Mouse (Mus musculus): Measurements from ENCODE around the gene Grm7.
A peak's percentile ranks its signal among the peaks of the same experiment; 100 is the strongest.

Gene Grm7

DNA sequence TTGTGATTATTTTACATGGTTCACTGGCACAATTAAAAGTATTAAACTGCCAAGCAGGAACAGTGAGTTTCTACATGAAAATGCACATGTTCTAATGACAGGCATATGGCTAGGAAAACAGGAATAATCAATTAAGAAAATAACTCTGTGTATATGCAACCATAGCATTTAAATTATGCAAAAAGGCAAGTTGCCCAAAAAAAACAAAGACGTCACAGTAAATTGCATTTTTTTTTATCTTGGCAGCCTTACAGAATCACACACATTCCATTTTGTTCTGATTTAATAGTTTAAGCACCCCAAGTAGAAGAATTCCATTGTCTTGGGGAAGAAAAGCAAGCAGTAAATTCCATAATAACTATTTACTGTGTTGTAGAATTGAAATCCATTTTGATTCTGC, 716.3 kb downstream of the Grm7 start:
- DNase-seq (ENCODE audit: low spot score in 2 of 2): no peak

DNA sequence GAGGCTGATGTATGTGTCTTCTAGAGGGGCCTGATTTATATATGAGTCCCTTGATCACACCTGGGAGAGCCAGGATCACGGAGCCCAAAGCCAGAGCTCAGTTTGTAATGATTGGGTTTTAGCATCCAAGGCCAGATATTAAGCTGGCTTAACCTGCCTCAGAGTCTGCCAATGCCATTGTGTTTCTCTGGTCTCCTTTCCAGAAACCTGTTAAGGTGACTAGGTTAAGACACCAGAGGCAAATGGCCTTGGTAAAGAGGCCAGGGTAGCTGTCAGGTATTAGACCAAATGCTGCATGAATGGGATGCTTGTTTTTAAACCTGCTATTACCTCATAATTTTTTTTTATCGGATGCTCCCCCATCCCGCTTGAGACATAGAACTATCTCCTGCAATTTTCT, 722.7 kb downstream of the Grm7 start:
- DNase-seq (ENCODE audit: low spot score in 2 of 2): no peak

DNA sequence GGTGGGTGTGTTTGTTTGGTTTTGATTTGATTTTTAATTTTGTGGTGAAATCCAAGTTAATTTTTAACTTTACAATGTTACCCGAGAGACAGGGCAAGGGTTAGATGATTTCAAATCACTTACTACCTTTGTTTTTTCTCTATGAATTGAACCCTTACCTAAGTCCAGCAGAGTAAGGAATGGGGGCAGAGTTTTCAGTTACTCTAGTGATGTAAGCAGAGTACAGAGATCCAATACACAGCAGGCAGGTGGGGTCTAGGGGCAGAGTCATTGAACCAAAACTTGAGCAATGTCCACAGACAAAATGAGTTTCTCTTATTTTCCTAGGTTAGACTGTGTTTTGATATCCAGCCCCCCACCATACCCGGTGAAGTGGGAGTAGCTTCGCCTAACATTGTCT, 723.2 kb downstream of the Grm7 start:
- DNase-seq (ENCODE audit: low spot score in 2 of 2): no peak

DNA sequence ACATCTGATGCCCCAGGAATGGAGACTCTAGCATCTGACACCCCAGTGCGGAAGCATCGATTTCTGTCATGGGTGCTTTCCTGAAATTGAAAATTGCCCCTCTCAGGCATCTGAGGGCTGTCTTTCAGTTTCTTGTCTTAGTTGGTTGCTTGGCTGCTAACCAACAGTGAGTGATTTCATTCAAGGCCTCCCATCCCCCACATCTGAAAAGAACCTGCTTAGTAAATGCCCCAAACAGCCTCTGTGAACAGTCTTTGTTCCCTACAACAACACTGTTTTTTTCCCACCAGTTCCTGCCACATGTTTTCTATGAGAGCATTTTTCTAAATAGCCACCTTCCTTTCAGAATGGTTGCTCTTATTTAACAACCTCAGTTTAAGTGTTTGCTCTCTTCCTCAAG, 723.6 kb downstream of the Grm7 start:
- no peak for DNase-seq (ENCODE audit: low spot score in 2 of 2)

DNA sequence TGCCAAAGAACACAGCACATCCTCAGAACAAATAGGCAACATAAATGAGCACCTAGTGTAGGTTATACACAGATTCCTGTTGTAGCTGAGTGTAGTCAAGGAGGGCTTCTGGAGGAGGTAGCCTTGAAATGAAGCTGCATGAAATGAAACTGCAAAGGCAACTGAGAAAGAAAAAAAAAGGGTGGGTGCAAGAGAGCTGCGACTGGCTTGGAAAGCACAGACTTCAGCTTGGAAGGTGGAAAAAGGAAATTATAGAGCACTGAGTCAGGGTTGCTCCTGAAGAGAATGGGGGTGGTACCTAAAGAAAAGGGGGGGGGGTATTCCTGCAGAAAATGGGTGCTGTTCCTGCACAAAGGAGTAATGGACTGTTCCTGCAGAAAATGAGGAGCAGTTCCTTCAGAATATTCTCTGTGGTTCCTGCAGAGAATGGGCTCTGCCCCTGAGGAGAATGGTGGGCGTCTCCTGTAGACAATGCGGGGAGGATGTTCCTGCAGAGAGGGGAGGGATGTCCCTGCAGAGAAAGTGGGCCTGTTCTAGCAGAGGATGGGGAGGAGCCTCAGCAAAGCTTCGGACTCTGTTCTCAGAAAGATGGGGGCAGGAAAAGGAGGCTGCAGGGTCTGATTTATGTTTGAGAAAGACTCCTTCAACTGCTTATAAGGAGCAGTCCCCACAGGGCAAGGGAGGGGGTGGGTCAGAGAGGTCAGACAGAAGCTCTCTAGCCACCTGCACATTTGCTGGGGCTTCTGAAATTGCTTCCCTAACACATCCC, 726.4 kb downstream of the Grm7 start:
- DNase-seq (ENCODE audit: low spot score in 2 of 2): peak; percentile 33 to 35

DNA sequence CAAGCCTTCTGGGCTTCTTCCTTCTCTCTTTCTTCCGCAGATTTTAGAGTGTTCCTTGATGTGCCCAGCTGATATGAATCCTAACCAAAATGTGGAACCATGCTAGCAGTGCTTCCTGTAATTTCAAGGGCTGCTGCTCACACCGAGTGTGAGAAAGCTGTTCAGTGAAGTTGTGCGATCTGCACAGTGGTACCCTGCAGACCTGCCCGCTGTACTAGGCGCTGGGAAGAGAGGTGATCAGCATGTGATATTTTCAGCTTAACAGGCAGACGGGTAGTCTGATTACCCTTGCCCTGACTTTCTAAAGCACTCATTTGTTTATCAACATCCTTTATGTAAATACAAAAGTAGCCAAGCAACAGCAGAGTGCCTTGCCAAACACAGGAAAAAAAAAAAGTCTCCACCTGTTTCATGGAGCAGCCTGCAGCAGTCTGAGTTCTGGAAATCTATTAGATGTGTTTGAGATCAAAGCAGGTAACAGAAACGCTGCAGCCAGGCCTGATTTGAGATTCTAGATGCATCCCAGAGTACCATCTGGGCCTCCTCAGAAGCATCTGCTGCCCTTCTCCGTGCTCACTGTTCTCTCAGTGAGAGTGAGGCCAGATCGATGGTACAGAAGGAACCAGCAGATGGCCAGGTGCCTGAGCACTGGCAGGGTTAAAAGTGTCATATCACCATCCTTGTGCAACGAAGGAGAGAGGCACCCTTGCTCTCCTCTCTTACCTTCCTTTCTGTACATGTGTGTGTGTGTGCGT, 727.4 kb downstream of the Grm7 start:
- peak in 1 of 2 experiments; percentile 72 for DNase-seq (ENCODE audit: low spot score in 2 of 2)

DNA sequence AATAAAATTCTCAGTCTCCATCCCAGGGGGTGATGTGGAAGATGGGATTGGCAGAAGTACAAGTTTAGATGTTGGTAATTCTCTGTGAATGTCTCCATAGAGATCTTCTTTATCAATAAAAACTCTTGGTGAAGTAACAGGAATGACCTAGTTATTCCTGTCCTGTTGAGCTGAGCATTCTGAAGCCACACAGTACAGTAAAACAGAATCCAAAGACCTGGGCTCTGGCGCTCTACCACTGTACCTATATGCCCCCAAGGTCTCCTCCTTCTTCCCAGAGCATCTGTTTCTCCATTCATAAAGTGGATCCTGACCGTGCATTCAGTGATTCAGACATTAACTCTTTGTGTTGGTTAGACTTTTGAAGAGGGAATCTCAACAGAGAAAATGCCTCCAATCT, 735.3 kb downstream of the Grm7 start:
- DNase-seq (ENCODE audit: low spot score in 2 of 2): no peak

DNA sequence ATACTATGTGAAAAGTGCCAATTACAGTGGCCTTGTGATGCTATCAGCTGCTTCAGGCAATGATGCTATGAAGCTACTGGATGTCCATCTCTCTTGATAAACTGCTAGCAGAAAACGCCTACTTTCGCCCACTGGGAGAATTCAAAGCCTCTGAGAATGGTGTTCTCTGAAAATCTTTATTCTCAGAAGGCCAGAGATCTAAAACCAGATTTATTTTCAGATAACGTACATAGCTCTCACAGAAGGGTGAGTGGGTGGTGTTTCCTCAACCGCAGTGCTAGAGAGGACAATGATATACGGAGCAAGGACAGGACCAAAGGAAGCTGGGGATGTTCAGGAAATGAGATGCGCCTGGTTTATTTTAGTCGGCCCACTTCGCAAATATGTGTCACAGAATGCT, 763.4 kb downstream of the Grm7 start:
- peak in 1 of 2 experiments; percentile 47 for DNase-seq (ENCODE audit: low spot score in 2 of 2)

DNA sequence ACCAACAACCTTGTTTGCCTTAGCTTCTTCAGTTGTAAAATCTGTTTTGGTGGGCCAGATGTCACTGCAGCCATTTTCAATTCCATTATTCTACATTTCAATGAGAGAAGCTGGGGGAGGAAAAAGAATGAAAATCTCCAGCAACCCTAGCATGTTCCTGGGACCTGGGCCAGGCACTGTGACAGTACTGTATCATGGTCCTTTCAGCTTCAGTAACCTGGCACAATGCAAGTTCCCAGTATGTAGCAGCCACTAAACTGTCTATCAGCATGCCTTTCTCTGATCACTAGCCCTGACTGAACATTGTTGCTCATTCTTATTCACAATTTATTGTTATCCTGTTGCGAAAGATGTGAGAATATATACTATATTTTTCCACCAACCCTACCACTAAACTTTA, 779.4 kb downstream of the Grm7 start:
- no peak for DNase-seq (ENCODE audit: low spot score in 2 of 2)

DNA sequence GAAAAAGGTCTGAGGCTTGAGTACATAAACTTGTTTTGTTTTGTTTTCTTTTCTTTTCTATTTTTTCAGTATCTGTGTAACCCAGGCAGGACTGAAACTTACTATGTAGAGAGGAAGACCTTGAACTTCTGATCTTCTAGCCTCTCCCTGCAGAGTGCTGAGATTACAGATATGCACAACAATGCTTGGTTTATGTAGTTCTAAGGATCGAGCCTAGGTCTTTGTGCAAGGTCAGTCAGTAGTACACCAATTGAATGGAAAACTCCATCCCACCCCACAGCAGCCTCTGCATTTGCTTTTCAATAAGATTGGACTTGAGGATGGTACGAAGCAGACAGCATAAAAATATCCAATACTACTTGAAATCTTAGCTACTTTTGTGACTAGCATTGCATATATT, 800.8 kb downstream of the Grm7 start:
- no peak for DNase-seq (ENCODE audit: low spot score in 2 of 2)

DNA sequence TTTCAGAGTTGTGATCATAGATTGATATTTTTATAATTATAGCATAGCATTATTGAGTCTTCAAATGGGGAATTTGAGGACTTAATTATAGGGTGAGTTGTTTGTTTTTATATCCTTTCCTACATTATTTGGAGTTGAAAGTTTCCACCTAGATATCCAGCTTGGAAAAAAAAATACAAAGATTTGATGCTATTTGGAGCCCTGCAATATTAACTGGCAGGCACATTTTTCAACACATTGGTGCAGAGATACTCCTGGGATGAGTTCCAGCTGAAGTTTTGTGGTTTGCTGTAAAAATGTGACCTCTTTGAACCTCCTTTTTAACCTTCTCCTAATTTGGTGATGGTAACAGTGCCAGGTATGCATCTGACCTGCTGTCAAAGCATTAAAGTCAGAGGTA, 802.5 kb downstream of the Grm7 start:
- no peak for DNase-seq (ENCODE audit: low spot score in 2 of 2)

DNA sequence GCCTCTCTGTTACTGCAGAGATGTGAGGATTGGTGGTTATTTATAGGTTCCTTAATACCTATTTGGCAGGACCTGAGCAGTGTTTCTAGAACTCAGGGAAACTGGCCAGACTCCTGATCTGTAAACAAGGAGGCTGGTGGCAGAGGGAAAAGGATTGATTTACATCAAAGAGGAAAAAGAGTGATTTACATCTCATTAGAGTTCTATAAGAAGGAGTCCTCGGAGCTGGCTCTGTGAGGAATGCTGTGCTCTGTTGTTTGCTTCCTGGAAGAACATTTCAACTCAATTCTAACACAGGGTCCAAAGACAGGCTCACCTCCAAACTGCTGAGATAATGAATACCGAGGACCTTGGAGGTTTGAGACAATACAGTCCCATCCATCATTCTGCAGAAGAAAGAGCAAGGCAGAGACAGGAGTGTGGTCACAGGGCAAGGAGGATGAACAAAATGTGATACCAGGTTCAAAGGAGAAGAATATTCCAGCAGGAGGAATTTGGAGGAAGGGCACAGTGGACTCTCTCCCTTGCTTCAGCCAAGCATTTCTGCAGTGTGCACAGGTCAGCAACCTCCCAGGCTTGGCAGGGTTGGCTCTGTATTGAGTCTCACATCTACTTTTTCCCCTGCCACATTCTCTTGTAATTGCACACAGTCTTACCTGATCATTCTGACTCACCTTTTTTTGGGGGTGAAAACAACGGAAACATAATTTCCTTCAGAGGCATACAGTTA, 803.8 kb downstream of the Grm7 start:
- no peak for DNase-seq (ENCODE audit: low spot score in 2 of 2)

DNA sequence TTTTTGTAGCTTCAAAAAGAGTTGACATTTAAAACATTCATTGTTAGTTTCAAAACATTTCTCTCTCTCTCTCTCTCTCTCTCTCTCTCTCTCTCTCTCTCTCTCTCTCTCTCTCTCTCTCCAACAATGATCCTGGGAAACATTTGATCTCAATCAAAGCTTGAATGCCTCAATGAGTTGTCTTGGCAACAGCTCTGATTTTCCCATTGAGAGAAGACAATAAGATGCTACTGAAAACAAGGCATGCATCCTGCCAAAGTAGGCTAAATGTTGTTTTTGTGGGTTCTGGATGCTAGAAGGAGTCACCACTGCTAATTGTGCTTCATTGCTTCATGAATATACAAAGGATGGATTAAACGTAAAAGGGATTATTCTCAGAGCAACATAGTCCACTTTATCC, 836.5 kb downstream of the Grm7 start:
- DNase-seq (ENCODE audit: low spot score in 2 of 2): no peak

DNA sequence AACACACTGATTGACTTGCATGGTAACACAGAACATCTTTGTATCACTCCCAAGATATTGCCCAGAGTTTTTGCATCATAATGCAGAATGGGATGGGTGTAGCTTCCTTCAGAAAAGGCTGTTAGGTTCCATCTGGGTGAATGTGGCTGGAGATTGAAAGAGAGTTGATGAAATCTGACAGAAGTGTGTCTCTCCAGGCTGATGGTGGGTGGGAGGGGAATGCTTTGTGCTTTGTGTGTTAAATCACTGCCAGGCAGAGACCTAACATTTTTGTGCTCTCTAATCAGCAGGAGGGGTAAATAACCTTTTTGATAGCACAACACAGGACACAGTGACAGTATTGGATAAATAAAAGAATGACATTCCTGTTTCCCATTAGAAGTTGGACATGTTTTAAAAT, 840.7 kb downstream of the Grm7 start:
- DNase-seq (ENCODE audit: low spot score in 2 of 2): no peak

DNA sequence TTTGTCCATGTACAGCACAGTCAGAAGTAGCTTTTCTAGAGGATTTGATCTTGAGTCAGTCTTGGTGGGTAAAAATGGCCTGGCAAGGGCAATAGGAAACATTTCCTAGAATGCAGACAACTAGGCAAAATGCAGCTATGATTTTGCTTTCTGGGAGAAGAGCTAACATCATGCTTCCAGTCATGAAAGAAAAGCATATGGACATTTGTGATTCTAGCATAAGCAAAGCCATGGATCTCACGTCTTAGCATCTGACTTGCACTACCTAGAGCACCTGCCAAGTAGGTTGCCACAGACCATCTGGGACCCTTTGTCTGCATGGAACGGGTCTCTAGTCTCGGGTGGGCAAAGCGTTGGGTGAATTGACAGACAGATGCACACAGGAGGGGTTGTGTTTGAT, 842.2 kb downstream of the Grm7 start:
- DNase-seq (ENCODE audit: low spot score in 2 of 2): no peak

DNA sequence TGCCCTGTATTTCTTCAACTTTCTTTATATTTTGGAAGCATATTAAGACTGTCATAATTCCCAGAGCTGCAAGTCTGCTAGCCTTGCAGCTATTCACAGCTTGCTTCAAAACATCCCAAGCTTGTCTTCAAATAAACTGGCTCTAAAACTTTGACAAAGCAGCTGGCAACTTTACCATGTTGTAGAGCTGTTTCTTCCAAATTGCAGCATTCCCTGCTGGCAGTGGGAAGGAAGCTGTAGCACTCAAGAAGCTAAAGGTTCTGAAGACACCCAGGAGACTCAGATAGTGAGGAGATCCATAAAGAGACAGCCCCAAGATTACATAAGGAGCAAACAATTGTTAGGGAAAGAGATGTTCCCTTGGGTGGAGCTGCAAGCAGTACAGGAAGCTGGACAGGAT, 846.8 kb downstream of the Grm7 start:
- DNase-seq (ENCODE audit: low spot score in 2 of 2): peak; percentile 13 to 16

DNA sequence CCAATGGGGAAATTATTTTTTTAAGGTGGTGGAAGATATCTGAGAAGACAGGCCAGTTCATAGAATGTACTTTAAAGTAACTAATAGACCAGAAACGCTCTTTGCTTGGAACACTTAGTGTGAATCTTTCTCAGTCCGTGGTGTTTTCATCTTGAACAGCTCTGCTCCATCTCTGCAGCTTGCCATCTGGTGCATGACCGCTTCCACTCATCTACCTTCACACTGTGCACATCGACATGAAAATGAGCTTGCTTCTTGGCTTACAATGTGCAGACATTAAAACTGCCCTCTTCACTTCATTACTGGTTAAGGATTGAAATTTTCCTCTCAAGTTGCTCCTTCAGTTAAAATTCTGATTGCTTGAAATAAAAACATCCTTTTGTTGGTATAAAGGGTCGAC, 854.2 kb downstream of the Grm7 start:
- no peak for DNase-seq (ENCODE audit: low spot score in 2 of 2)

DNA sequence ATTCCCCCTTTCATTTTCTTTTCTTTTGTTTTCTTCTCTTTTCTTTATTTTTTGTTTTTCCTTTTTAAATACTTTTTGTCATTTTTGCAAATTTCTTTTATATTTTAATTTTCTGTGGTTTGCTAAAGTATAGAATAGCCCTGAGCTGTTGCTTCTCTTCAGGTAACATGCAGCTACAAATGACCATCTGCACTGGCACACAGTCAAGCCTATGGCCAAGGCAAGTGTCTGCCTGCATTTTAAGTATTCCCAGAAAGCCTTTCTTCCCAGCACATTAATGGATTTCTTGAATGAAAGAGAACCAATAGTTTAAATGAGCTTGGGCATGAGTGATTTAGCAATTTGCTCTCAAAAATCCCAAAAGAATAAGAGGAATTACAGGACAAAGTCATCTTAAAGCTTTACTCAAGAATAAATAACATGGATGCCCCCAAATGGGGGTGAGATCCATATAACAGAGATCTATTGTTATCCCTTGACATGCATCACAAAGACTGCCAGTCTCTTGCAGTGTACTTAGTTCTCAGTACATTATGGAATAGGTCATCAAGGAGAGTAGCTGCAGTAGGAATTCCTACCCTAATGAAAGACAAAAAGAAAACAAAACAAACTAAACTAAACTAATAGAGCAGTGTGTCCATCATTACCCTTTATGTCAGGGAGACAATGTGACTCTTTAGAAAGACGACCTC, 865.5 kb downstream of the Grm7 start:
- DNase-seq (ENCODE audit: low spot score in 2 of 2): no peak

DNA sequence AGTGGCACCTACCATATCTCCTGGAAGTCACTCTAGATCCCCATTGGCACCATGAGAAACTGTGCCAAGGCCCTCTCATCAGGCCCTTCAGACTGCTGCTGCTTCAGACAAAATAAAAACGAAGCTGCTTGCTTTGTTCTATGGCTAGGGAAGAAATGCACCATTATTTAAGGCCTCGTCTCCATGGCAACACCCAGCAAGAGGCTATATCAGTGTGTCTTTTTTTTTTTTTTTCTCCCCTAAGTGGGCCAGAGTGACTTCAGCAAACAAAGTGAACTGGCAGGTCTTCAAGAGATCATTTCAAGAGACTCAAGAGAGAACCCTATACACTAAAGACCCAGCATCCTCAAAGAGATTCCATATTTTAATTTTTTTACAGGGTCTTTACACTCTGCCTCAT, 867.0 kb downstream of the Grm7 start:
- DNase-seq (ENCODE audit: low spot score in 2 of 2): no peak

DNA sequence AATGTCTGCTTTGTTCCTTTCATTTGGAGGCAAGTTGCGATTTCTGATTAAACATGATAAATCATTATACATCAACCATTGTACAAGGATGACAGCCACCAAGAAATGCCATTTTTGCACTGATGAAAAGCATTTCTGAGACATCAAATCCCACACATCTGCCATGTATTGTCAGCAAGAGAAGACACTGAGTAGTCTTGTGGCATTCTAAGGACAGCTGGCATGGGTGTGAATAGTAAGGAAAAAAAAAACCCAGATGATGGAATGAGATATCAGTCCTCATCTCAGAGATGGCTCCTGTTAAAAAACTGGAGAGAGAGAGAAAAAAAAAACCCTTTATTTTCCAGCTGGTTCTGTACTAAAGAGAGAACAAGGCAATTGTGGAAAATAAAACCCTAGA, 875.8 kb downstream of the Grm7 start:
- no peak for DNase-seq (ENCODE audit: low spot score in 2 of 2)

DNA sequence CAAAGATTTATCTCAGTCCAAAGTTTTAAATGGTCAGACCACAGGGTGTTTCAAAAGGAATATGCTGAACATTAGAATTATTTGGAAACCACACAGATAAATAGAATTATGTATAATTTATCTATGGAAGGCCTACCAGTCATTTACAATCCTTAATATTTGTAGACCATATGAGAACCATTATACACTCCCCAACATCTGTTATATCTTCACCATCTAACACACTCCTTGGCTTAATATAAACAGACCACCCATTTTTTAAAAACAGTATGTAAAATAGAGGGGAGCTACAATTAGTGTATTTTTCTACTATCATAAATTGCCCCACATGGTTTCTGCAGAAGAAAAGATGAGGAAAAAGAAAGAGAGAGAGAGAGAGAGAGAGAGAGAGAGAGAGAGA, 876.7 kb downstream of the Grm7 start:
- no peak for DNase-seq (ENCODE audit: low spot score in 2 of 2)

DNA sequence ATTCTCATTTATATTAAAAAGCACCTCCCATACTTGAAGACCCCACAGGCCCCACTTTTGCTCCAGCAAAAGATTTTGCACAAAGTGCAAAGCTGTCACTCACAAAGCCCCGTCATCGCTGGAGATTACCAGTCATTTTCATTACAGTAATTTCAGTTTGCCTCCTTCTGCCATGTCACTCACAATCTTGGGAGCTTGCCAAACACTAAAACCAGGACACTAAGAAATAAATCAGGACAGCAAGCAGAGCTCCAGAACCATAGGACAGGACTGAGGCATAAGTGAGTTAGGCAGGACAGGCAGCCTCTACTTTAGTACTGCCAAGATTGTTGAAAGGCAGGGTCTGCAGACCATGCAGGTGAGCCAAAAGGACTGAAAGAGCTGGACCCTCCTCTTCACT, 884.6 kb downstream of the Grm7 start:
- no peak for DNase-seq (ENCODE audit: low spot score in 2 of 2)

All from left cerebral cortex, adult 9 months (tissue).